Mouse (Mus musculus): ENCODE results near the gene Plcl2. TPM values are rescaled to one million over a fixed set of nuclear protein-coding genes. Genes with fewer than 3 reads are reported as not detected.
"Not testable (repeated sequence)": the region's sequence is repeated elsewhere in the genome, so short reads cannot be mapped to it uniquely, and the experiment has no call there.

Gene Plcl2
- polyA plus RNA-seq, 1 experiment from 2014 or later, result 4.9 TPM

DNA sequence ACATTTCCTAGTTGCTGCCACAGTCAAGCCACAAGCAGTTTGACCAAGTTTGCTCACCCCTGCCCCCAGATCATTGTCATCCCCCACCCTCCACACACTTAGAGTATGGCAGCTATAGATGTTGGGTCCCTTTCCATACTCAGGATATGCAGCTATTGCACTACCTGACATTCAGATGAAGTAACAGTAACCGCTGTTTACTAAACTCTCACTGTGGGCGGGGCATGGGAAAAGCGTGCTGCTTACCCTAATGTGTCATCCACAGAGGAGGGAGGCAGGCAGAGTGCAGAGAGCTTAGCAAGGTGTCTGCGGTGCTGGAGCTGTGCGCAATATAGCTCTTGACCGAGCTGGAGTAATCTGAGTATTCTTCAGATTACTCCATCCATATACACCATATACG, 4.2 kb downstream of the Plcl2 start:
- WGBS, result 92% methylated on average over 7 of the region's 7 CpGs
- Histone ChIP-seq H3K36me3 (no peaks in the 10 kb centered on the region), H3K9me3 (no peaks in the 10 kb centered on the region), H3K9ac (replicated peaks) (no peak overlapping the region), H3K4me3 (replicated peaks) (no peak overlapping the region), H3K27me3 (peaks cover 3% of the 10 kb centered on the region; the same call in 1 of the 2 replicates), H3K27ac (no peak overlapping the region), H3K4me1 (replicated peaks) (peaks cover 9% of the 10 kb centered on the region), H3K4me2 (no peak overlapping the region)
- no peak for ATAC-seq (ENCODE audit: insufficient number of reproducible peaks, insufficient read depth, low FRiP score, low TSS enrichment, low read depth)

GRCm38 (mm10) chr17:50514012-50514411, 4.8 kb downstream of the Plcl2 start:
- ATAC-seq (ENCODE audit: insufficient number of reproducible peaks, insufficient read depth, low FRiP score, low TSS enrichment, low read depth), result no peak
- 85% methylated on average over 7 of the region's 7 CpGs for WGBS

GRCm38 (mm10) chr17:50515926-50516325, 6.7 kb downstream of the Plcl2 start:
- H3K27ac ChIP-seq, result no peak overlapping the region
- no peak overlapping the region for H3K9ac ChIP-seq (replicated peaks)
- H3K4me1 ChIP-seq (replicated peaks), result 0 out of 2 replicates have a peak, but pooled peaks cover 3% of the 10 kb centered on the region
- no peaks in the 10 kb centered on the region for H3K9me3 ChIP-seq
- WGBS, result 85% methylated on average over 4 of the region's 4 CpGs
- no peak for ATAC-seq (ENCODE audit: insufficient number of reproducible peaks, insufficient read depth, low FRiP score, low TSS enrichment, low read depth)
- no peaks in the 10 kb centered on the region for H3K27me3 ChIP-seq
- no peaks in the 10 kb centered on the region for H3K36me3 ChIP-seq
- no peak overlapping the region for H3K4me2 ChIP-seq
- no peak overlapping the region for H3K4me3 ChIP-seq (replicated peaks)

More at GRCm38 (mm10) chr17:50514012-50514411, 4.8 kb downstream of the Plcl2 start:
- H3K27ac ChIP-seq, result no peak overlapping the region
- H3K4me1 ChIP-seq (replicated peaks), result peaks cover 9% of the 10 kb centered on the region; the same call in 1 of the 2 replicates
- no peak overlapping the region for H3K4me2 ChIP-seq
- H3K9ac ChIP-seq (replicated peaks), result no peak overlapping the region
- H3K9me3 ChIP-seq, result no peaks in the 10 kb centered on the region
- H3K27me3 ChIP-seq, result no peaks in the 10 kb centered on the region
- H3K4me3 ChIP-seq (replicated peaks), result no peak overlapping the region
- H3K36me3 ChIP-seq, result no peaks in the 10 kb centered on the region

GRCm38 (mm10) chr17:50517781-50518415, 8.7 kb downstream of the Plcl2 start:
- Histone ChIP-seq H3K4me1 (replicated peaks) (0 out of 2 replicates have a peak, but pooled peaks cover 3% of the 10 kb centered on the region), H3K9ac (replicated peaks) (no peak overlapping the region), H3K27me3 (no peaks in the 10 kb centered on the region), H3K4me2 (no peak overlapping the region), H3K36me3 (no peaks in the 10 kb centered on the region), H3K27ac (no peak overlapping the region), H3K9me3 (no peaks in the 10 kb centered on the region), H3K4me3 (replicated peaks) (no peak overlapping the region)
- 78% methylated on average over 6 of the region's 6 CpGs for WGBS
- ATAC-seq (ENCODE audit: insufficient number of reproducible peaks, insufficient read depth, low FRiP score, low TSS enrichment, low read depth), result no peak

DNA sequence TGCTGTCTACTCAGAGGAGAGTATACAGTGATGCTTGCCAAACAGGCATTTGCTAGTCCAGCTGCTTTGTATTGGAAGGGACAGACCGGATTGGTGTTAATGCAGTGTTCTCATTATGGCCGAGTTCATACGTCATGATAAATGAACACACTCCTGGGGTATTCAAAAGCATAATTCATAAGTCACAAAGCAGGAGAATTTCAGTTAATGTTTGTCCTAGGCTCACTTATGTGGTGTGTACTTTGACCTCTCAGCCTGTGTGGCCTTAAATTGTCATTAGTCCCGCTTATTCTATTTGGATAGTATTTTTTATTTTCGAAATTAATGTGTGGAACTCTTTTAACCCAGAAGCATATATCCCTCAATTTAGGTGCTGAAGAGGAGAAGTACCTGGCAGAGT, 10.4 kb downstream of the Plcl2 start:
- Histone ChIP-seq H3K4me2 (no peak overlapping the region), H3K4me1 (replicated peaks) (no peaks in the 10 kb centered on the region), H3K27ac (no peak overlapping the region), H3K36me3 (no peaks in the 10 kb centered on the region), H3K27me3 (no peaks in the 10 kb centered on the region), H3K9me3 (no peaks in the 10 kb centered on the region), H3K9ac (replicated peaks) (no peak overlapping the region), H3K4me3 (replicated peaks) (no peak overlapping the region)
- ATAC-seq (ENCODE audit: insufficient number of reproducible peaks, insufficient read depth, low FRiP score, low TSS enrichment, low read depth), result no peak
- 82% methylated on average over 5 of the region's 5 CpGs for WGBS

- no peak for ATAC-seq (ENCODE audit: insufficient number of reproducible peaks, insufficient read depth, low FRiP score, low TSS enrichment, low read depth)
- 85% methylated on average over 5 of the region's 5 CpGs for WGBS
- Histone ChIP-seq H3K4me2 (no peak overlapping the region), H3K27me3 (no peaks in the 10 kb centered on the region), H3K27ac (no peak overlapping the region), H3K9me3 (no peaks in the 10 kb centered on the region), H3K4me3 (replicated peaks) (no peak overlapping the region), H3K4me1 (replicated peaks) (0 out of 2 replicates have a peak, but pooled peaks cover 5% of the 10 kb centered on the region), H3K36me3 (no peaks in the 10 kb centered on the region), H3K9ac (replicated peaks) (no peak overlapping the region)
Measured at GRCm38 (mm10) chr17:50522473-50523083, 13.4 kb downstream of the Plcl2 start.

DNA sequence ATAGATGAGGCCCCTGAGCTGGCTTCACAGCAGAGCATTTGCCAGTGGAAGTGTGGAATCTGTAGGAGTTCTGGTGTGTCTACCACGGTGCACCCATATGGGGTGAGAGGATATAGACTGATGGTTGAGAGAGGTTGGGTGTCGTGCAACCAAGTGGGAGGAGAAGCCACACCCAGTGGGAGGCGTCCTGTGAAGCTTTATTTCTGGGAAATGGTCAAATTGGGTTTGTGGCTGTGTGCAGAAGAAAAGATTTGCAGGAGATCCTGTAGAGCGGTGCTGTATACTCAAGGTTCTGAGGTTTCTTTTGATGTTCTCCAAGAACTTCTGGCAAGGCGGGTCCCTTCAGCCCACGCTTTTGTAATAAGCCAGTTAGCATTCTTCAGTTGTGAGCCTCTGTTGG, 15.8 kb downstream of the Plcl2 start:
- H3K9ac ChIP-seq (replicated peaks), result no peak overlapping the region
- ATAC-seq (ENCODE audit: insufficient number of reproducible peaks, insufficient read depth, low FRiP score, low TSS enrichment, low read depth), result no peak
- H3K4me3 ChIP-seq (replicated peaks), result no peak overlapping the region
- H3K4me1 ChIP-seq (replicated peaks), result 0 out of 2 replicates have a peak, but pooled peaks cover 5% of the 10 kb centered on the region
- WGBS, result 85% methylated on average over 6 of the region's 6 CpGs
- no peak overlapping the region for H3K4me2 ChIP-seq
- H3K27ac ChIP-seq, result no peak overlapping the region
- no peaks in the 10 kb centered on the region for H3K27me3 ChIP-seq
- H3K9me3 ChIP-seq, result no peaks in the 10 kb centered on the region
- no peaks in the 10 kb centered on the region for H3K36me3 ChIP-seq

DNA sequence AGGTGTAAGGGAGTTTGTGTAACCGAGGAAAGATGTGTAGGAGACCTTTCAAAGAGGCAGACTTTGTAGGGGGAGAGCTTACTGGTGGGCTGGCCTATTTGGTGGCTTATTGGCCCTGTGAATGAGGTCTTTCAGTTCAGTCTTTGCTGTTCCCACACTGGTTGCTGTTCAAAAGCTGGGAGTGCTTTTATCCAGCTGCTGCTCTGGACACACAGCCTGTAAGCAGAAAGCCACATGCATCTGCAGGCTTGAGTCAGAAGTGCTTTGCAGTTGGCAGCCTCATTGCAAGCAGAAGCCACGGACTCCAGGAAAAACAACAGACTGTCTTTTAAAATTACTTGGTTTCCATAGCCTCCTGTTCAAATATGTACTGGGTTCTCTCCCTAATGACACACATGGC, 16.6 kb downstream of the Plcl2 start:
- Histone ChIP-seq H3K36me3 (no peaks in the 10 kb centered on the region), H3K27ac (0 out of 2 replicates have a peak overlapping the region, but pooled peaks have one; percentile 25), H3K4me2 (no peak overlapping the region), H3K9ac (replicated peaks) (no peak overlapping the region), H3K27me3 (no peaks in the 10 kb centered on the region), H3K4me1 (replicated peaks) (0 out of 2 replicates have a peak, but pooled peaks cover 5% of the 10 kb centered on the region), H3K4me3 (replicated peaks) (no peak overlapping the region), H3K9me3 (no peaks in the 10 kb centered on the region)
- 56% methylated on average over 2 of the region's 2 CpGs for WGBS
- no peak for ATAC-seq (ENCODE audit: insufficient number of reproducible peaks, insufficient read depth, low FRiP score, low TSS enrichment, low read depth)

DNA sequence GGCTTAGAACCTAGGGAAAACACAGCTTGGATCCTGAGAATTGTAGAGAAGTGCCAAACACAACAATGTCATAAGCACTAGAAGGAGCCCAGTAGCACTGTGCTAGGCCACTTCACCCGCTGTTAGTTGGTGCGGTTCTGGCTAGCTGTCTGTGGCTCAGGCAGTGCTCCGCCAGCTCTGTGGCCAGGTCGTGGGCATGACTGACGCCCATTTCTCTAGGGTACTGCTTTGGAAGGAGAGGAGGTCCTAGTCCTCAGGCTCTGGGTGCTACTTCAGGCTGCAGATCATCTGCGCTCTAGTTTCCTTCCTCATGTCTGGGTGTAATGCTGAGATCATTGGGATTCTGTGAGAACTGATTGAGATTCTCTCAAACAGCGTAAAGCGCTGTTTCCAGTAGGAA, 20.9 kb downstream of the Plcl2 start:
- no peak for ATAC-seq (ENCODE audit: insufficient number of reproducible peaks, insufficient read depth, low FRiP score, low TSS enrichment, low read depth)
- Histone ChIP-seq H3K27ac (no peak overlapping the region), H3K4me3 (replicated peaks) (no peak overlapping the region), H3K4me2 (no peak overlapping the region), H3K4me1 (replicated peaks) (0 out of 2 replicates have a peak, but pooled peaks cover 5% of the 10 kb centered on the region), H3K36me3 (no peaks in the 10 kb centered on the region), H3K9me3 (no peaks in the 10 kb centered on the region), H3K27me3 (no peaks in the 10 kb centered on the region), H3K9ac (replicated peaks) (no peak overlapping the region)
- 84% methylated on average over 8 of the region's 8 CpGs for WGBS

DNA sequence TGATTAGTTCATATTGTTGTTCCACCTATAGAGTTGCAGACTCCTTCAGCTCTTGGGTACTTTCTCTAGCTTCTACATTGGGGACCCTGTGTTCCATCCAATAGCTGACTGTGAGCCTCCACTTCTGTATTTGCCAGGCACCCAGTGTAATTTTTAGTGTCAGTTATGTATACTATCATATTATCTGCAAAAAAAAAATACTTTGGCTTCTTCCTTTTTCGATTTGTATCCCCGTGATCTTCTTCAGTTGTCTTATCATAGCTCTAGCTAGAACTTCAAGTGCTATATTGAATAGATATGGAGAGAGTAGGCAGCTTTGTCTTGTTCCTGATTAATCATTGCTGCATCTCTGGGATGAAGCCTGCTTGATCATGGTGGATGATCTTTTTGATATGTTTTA, 25.7 kb downstream of the Plcl2 start:
- 89% methylated on average over 2 of the region's 2 CpGs for WGBS
- ATAC-seq (ENCODE audit: insufficient number of reproducible peaks, insufficient read depth, low FRiP score, low TSS enrichment, low read depth); H3K4me1 ChIP-seq (replicated peaks); H3K9ac ChIP-seq (replicated peaks); H3K27me3 ChIP-seq; H3K4me3 ChIP-seq (replicated peaks); H3K9me3 ChIP-seq; H3K36me3 ChIP-seq; H3K27ac ChIP-seq; H3K4me2 ChIP-seq: not testable (repeated sequence)

DNA sequence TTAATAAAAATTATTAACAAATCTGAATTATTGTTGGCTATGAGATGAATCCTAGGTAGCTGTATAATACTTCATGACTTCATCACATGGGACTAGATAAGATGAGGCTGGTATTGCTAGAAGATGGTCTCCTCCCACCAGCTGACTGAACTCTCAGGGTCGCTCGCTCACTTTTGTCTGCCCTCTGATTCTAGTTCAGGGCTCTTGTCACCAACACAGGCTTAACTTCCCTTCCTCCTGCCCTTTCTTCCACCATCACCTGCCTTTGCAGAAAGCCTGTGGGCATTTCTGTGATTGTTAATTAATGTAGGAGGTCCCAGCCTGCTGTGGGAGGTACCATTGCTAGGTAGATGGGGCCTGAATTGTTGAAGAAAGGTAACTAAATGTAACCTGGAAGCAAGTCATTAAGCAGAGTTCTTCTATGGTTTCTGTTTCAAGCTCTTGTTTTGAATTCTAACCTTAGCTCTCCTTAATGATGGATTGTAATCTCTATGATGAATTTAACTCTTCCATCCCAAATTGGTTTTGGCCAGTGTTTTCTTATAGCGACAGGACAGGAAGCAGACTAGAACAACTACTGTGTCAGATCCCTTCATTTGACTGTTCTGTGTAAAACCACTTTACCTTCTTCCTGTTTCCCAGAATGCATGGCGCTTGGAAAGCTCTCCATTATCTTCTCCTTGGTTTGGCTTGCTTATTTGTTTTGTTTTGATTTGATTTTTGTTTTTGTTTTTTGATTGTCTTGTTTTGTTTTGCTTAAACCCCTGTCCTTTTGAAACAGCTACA, 27.4 kb downstream of the Plcl2 start:
- Histone ChIP-seq H3K27ac (no peak overlapping the region), H3K4me3 (replicated peaks) (no peak overlapping the region), H3K36me3 (no peaks in the 10 kb centered on the region), H3K4me1 (replicated peaks) (no peaks in the 10 kb centered on the region), H3K27me3 (no peaks in the 10 kb centered on the region), H3K4me2 (no peak overlapping the region), H3K9me3 (no peaks in the 10 kb centered on the region), H3K9ac (replicated peaks) (no peak overlapping the region)
- ATAC-seq (ENCODE audit: insufficient number of reproducible peaks, insufficient read depth, low FRiP score, low TSS enrichment, low read depth), result no peak
- 92% methylated on average over 4 of the region's 4 CpGs for WGBS

All from limb, embryonic 12.5 days (tissue).